Mouse (Mus musculus): ENCODE results near the gene Fpgs. TPM values are rescaled to one million over a fixed set of nuclear protein-coding genes. Genes with fewer than 3 reads are reported as not detected.

The Fpgs gene
- total and polyA plus RNA-seq, 3 experiments, result 40.0 to 73.9 TPM; not detected in 1

DNA sequence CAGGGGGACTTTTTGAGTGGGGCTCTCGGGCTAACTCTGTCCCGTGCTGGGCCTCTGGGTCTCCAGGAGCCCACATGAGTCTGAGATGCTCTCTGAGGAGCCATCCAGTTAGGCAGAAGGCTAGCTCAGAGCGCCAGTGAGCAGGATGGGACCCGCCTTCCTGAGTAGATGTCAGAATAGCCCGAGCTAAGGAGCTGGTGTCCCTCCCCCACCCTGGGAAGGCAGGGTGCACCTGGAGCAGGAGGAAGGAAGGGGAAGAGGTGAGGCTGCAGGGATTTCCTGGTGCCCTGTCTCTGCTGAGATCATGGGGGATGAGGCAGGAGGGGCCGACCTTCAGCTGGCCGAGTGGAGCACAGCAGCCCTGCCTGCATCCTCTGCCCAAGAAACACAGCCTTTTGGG, 24.5 kb upstream of the Fpgs start:
- DNase-seq (ENCODE audit: low read depth, low spot score), result no peak
- Histone ChIP-seq H3K36me3 (ENCODE audit: control insufficient read depth in 1 of 2, insufficient read depth in 2 of 2, low read length in 2 of 2) (no peaks in the 10 kb centered on the region), H3K79me2 (ENCODE audit: control insufficient read depth, insufficient read depth, low read length, poor library complexity) (no peaks in the 10 kb centered on the region), H3K4me3 (ENCODE audit: control insufficient read depth in 1 of 2, insufficient read depth in 1 of 2, low read depth in 2 of 2, low read length in 2 of 2) (no peak overlapping the region), H3K9ac (ENCODE audit: control insufficient read depth, low read depth, low read length, poor library complexity, severe bottlenecking) (no peak overlapping the region), H3K27ac (ENCODE audit: control insufficient read depth, low read depth, low read length) (no peak overlapping the region), H3K4me1 (ENCODE audit: control insufficient read depth in 1 of 2, insufficient read depth in 2 of 2, low read length in 2 of 2) (peaks cover 0 to 3% of the 10 kb centered on the region in 2 experiments; a peak in 1 of 4 replicates), H3K9me3 (replicated peaks; ENCODE audit: insufficient read depth, low read length) (no peaks in the 10 kb centered on the region), H3K27me3 (ENCODE audit: control insufficient read depth in 1 of 2, insufficient read depth in 2 of 2, low read length in 2 of 2) (no peaks in the 10 kb centered on the region; a peak in 1 of 4 replicates)
- TF ChIP-seq NRF1 (IDR thresholded peaks at IDR 0.05; ENCODE audit: insufficient read depth, low read depth, low read length, poor library complexity, severe bottlenecking) (no peak), MYB (IDR thresholded peaks at IDR 0.05; ENCODE audit: low read depth, low read length) (no peak), MXI1 (IDR thresholded peaks at IDR 0.05; ENCODE audit: low read depth, low read length) (no peak), ZNF384 (IDR thresholded peaks at IDR 0.05; ENCODE audit: low read depth, low read length) (no peak), GATA1 (IDR thresholded peaks at IDR 0.05; ENCODE audit: low read depth, low read length) (no peak), MYC (IDR thresholded peaks at IDR 0.05; ENCODE audit: low read depth, low read length) (no peak), ZMIZ1 (IDR thresholded peaks at IDR 0.05; ENCODE audit: low read depth, low read length) (no peak), POLR2AphosphoS2 (IDR thresholded peaks at IDR 0.05; ENCODE audit: low read length) (no peak), JUND (IDR thresholded peaks at IDR 0.05; ENCODE audit: low read depth, low read length) (no peak), SIN3A (IDR thresholded peaks at IDR 0.05; ENCODE audit: low read length) (no peak), NELFE (IDR thresholded peaks at IDR 0.05; ENCODE audit: low read depth, low read length) (no peak), E2F4 (IDR thresholded peaks at IDR 0.05; ENCODE audit: borderline replicate concordance, low read depth, low read length) (no peak), KAT2A (conservative IDR thresholded peaks at IDR 0.05; ENCODE audit: low read depth, low read length) (no peak), MEF2A (IDR thresholded peaks at IDR 0.05; ENCODE audit: extremely low read depth, insufficient replicate concordance, low read depth, low read length, poor library complexity, severe bottlenecking) (no peak), BHLHE40 (IDR thresholded peaks at IDR 0.05; ENCODE audit: borderline replicate concordance, low read depth, low read length) (no peak), ETS1 (IDR thresholded peaks at IDR 0.05; ENCODE audit: low read depth, low read length) (no peak), UBTF (IDR thresholded peaks at IDR 0.05; ENCODE audit: borderline replicate concordance, insufficient read depth, low read depth, low read length) (no peak), TCF12 (IDR thresholded peaks at IDR 0.05; ENCODE audit: low read depth, low read length) (no peak)

GRCm38 (mm10) chr2:32727435-32727834, 23.5 kb upstream of the Fpgs start:
- no peak overlapping the region for H3K27ac ChIP-seq (ENCODE audit: control insufficient read depth, low read depth, low read length)
- no peak for TF ChIP-seq NRF1 (IDR thresholded peaks at IDR 0.05; ENCODE audit: insufficient read depth, low read depth, low read length, poor library complexity, severe bottlenecking)
- 0 out of 2 replicates have a peak, but pooled peaks have one; percentile 16 for TF ChIP-seq SIN3A (IDR thresholded peaks at IDR 0.05; ENCODE audit: low read length)
- TF ChIP-seq RCOR1 (IDR thresholded peaks at IDR 0.05; ENCODE audit: low read depth, low read length), result peak; percentile 83
- H3K4me3 ChIP-seq (ENCODE audit: control insufficient read depth in 1 of 2, insufficient read depth in 1 of 2, low read depth in 2 of 2, low read length in 2 of 2), result peak overlapping the region; percentile 7 to 35; a peak in 1 of 4 replicates
- H3K4me1 ChIP-seq (ENCODE audit: control insufficient read depth in 1 of 2, insufficient read depth in 2 of 2, low read length in 2 of 2), result peaks cover 0 to 3% of the 10 kb centered on the region in 2 experiments; a peak in 1 of 4 replicates
- H3K9ac ChIP-seq (ENCODE audit: control insufficient read depth, low read depth, low read length, poor library complexity, severe bottlenecking), result no peak overlapping the region
- H3K36me3 ChIP-seq (ENCODE audit: control insufficient read depth in 1 of 2, insufficient read depth in 2 of 2, low read length in 2 of 2), result no peaks in the 10 kb centered on the region
- H3K9me3 ChIP-seq (replicated peaks; ENCODE audit: insufficient read depth, low read length), result no peaks in the 10 kb centered on the region
- peak; percentile 98 for DNase-seq (ENCODE audit: low read depth, low spot score)
- no peaks in the 10 kb centered on the region for H3K79me2 ChIP-seq (ENCODE audit: control insufficient read depth, insufficient read depth, low read length, poor library complexity)
- no peaks in the 10 kb centered on the region; a peak in 1 of 4 replicates for H3K27me3 ChIP-seq (ENCODE audit: control insufficient read depth in 1 of 2, insufficient read depth in 2 of 2, low read length in 2 of 2)

Data from MEL (cell line).